Mouse (Mus musculus) embryo, embryonic 10.5 days (tissue): ENCODE measurements at regions not wholly inside any gene's neighbourhood (a gene's known extent, or its start where the extent isn't known, plus 50 kb on each side); places are given as distances from the start of the nearest gene placed in this dataset.

Source experiments
- DNase-seq: peaks from one replicate; pipeline ENCODE4 v3.0.0-alpha.2; 2015; ENCODE audit warnings: low spot score

- no peak for DNase-seq
Observed at GRCm38 (mm10) chr5:54411275-54411904, 413.1 kb downstream of the Stim2 start.

- peak; percentile 7 for DNase-seq
Observed at GRCm38 (mm10) chr5:54419811-54420470, 421.6 kb downstream of the Stim2 start.

DNA sequence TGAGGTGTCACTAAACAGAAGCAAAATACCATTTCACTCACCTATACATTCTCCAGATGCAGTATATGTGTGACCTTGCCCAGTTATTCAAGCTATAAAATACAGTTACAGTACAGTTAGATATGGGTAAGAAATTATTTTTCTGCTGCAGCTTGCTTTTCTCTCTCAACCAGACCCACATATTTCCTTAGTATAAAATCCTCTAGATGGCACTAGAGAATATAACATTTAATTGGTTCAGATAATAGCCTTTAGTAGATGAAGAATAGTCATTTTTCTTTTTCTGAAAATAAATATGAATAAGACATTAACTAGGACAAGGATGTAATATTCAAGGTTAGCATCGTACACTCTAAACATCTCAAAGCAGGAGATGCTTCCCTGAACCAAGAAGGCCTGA lies 441.0 kb downstream of the Stim2 start:
- DNase-seq: no peak

DNA sequence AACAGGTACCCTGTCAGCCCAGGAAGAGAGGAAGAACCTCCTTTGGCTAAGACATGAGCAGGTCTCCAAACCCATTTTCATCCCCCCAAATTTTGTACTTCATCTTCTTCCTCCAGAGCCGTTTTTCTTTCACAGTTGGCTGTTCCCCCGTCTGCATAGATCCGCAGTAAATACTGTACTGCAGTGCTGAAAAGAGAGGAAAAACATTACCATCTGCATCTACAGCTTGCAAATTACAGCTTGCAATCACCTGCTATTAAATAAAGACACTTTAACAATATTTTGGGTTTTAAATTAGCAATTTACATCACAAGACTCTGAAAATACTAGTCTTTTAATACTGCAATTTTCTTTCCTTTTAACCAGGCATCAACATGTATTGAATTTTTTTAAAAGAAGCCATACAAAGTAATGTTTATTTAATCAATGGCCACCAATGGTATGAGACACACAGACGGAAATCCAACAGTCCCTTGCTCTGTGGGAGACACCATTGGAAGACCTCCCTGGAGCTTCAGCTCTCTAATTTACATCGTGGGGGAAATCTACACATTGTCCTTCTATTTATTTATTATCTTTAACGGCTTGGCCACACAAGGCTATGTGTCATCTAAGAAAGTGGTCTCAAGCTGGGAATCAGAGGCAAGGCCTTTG lies 442.6 kb downstream of the Stim2 start:
- DNase-seq: no peak

GRCm38 (mm10) chr5:54441598-54441997 lies 443.3 kb downstream of the Stim2 start:
- DNase-seq: no peak

DNA sequence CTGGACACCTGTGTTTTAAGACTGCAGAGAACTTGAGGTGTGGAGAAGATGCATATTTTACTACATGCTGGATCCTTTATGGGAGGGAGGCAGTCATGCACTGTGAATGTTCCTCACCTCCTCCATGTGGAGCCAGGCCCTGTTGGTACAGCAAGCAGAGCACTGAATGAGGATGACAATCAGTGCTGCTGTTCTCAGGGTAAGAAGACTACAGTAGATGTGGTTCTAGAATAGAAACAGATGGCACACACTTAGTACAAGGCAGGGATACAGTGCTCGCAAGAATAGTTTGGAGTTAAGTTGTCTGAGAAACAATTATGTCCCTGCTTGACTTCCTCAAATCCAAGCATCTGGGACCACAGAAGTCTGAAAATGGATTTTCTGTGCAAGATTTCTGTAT lies 485.6 kb downstream of the Stim2 start:
- DNase-seq: no peak
